Mouse (Mus musculus) forelimb bud, embryonic 11.5 days (tissue): ENCODE data around the gene Bend5.

Experiments
- DNase-seq: peaks from one replicate; pipeline ENCODE4 v3.0.0-alpha.2; 2012; ENCODE audit warnings: low read depth, low spot score

Bend5 gene

DNA sequence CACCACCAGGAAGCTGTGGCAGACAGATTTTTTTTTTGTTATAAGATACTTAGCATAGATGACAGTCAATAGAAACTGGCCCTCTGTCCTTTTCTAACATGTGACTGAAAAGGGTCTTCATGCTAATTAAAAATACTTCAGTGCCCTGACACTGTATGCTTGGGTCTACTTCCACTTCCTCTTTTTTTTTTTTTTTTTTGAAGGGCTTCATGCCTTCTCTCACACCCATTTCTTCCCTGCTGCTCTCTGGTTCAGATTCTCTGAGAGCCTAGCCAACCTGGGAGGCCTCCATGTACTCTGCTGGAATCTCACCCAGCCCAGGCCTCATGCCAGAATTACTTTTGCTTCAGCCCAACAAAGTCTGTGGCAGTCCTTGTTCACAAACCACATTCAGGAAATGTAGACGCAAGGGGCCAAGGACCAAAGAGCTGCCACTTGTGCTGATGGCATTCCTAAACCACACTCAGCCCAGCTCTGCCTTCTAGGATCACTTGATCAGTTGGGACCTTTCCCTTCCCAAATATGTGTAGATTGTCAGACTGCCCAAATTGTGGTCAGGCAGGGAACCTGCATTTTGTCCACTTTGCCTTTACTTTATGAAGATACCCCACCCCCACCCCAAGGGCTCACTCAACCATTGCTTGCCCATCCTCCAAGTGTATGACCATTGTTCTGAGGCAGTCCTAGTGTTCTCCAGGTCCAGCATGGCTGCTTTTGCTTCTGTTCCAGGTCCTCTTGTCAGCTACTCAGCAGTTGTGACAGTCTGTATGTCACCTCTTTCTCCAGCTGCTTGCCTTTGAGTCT lies 27.8 kb downstream of the Bend5 start:
- no peak for DNase-seq

- DNase-seq: no peak
Measured at GRCm38 (mm10) chr4:111443906-111444615, 29.3 kb downstream of the Bend5 start.

- no peak for DNase-seq
Measured at GRCm38 (mm10) chr4:111444616-111445160, 29.9 kb downstream of the Bend5 start.

DNA sequence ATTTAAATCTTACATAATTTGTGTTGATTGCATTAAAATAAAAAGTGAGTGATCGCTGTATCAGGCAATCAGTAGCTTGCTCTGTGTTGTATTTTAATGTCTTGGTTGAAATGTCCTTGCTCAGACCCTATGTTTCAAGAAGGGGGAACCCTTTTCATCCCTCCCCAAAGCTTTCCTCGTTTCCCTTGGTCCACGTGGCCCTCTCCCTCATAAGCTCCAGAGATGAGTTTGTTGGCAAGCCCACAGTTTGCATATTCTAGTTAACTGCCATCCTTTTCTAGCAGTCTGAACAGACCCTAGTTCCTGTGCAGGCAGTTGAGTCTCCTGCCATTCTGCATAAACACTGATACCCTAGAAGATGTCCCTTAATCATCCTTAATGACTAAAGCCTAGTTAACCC lies 33.1 kb downstream of the Bend5 start:
- no peak for DNase-seq

GRCm38 (mm10) chr4:111448586-111448985 lies 33.8 kb downstream of the Bend5 start:
- no peak for DNase-seq

- no peak for DNase-seq
Measured at GRCm38 (mm10) chr4:111449442-111450199, 34.8 kb downstream of the Bend5 start.

DNA sequence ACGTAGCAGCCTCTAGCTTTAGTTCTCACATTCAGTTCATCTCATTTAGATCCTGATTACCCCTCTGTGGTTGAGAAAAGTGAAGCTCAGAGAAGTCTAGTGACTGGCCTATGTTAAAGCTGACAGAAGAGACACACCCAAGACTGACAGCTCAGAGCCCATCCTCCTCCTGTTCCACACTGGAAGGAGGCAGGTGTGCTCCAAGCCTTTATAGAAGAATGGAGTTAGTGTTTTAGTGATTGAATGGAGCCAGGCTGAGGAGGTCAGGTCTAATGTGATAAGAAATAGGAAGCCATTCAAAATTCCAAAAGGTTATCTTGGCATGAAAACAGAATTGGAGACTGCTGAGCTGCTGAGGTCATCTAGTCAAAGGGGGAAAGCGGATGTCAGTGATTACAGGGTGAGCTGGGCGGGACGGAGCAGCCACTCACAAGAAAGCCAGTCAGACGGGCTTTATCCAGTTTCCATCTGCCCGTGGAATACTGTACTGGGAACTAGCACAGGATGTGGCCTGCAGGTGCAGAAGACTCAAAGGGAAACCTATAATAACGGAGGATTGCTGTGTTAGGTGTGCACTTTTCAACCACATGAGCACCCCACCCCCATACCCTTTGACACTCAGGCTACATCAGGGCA lies 36.6 kb downstream of the Bend5 start:
- no peak for DNase-seq

- no peak for DNase-seq
Measured at GRCm38 (mm10) chr4:111452192-111452591, 37.4 kb downstream of the Bend5 start.

GRCm38 (mm10) chr4:111453275-111453674 lies 38.5 kb downstream of the Bend5 start:
- no peak for DNase-seq

DNA sequence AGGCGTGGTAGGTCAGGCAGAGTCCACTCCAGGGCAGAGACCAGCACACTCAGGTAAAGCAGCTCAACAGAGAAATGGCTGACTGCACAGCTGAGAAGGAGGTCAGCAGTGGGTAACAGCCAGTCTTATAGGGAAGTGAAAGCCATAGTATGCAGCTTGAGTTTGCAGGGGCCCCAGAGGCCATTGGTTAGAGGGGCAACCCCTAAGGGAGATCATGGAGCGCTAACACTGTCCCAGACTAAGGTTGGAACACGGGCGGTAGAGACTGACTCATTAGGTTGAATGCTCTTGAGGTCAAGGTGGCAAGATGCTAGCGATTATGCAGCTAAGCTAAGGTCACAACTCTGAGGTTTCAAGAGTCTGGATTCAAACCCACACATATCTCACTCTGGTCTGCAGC lies 40.8 kb downstream of the Bend5 start:
- DNase-seq: no peak

DNA sequence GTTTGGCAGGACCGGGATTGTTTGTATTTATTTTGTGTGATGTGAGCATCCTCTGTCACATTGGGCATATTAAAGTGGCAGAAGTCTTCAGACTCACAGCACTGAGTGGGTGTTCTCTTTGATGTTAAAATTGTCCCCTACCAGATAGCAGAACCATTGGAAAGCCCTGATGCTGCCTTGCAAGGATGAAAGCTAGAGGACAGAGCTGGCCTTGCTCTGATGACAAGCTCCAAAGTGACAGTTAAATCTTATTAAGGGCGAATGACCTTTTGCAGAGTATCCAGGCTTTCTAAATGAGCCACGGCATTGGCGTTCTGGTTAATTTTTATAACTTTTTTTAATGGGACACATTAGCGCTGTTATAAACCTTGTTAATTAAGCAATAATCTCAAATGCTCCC lies 42.8 kb downstream of the Bend5 start:
- no peak for DNase-seq

- no peak for DNase-seq
Measured at GRCm38 (mm10) chr4:111467293-111467773, 52.5 kb downstream of the Bend5 start.

DNA sequence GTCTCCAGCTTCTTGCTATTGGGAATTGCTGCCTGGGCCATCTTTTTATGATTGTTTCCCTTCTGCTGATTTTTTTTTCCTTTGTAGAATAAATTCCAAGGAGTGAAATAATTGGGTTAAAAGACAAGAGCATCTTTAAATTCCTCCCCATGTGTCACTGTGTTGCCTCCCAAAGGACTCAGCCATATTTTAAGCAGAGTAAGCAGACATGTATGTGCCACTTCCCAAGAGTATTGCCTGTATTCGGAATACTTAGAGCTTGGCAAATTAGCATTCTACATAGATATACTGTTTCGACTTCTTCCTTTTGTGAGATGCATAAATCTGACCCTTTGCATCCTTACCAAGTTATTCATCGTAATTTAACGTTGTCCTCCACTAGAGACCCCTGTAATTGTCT lies 53.0 kb downstream of the Bend5 start:
- DNase-seq: no peak

DNA sequence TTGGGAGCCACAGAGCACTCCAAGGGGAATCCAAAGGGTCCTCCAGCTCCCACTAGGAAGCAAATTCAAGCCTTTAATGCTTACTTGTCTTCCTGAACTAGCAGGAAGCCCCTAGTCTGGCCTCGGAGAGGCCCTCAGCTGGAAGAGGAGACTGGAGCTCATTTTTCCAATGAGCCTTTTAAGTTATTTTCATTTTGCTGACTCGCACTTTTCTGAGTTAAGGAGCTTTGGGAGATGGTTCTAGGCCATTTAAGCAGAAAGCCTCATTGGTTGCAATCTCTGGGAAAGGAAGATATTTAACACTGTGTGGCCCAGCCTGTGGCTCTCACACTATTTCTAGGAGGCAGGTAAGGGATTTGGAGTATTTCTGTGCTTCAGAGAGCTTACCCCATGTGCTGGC lies 55.0 kb downstream of the Bend5 start:
- DNase-seq: no peak

- no peak for DNase-seq
Measured at GRCm38 (mm10) chr4:111471726-111472125, 56.9 kb downstream of the Bend5 start.

- DNase-seq: no peak
Measured at GRCm38 (mm10) chr4:111472511-111472910, 57.7 kb downstream of the Bend5 start.

GRCm38 (mm10) chr4:111473014-111473413 lies 58.2 kb downstream of the Bend5 start:
- DNase-seq: no peak

- no peak for DNase-seq
Measured at GRCm38 (mm10) chr4:111475374-111475971, 60.7 kb downstream of the Bend5 start.

- no peak for DNase-seq
Measured at GRCm38 (mm10) chr4:111477507-111477906, 62.7 kb downstream of the Bend5 start.

GRCm38 (mm10) chr4:111483499-111483898 lies 68.7 kb downstream of the Bend5 start:
- DNase-seq: no peak

DNA sequence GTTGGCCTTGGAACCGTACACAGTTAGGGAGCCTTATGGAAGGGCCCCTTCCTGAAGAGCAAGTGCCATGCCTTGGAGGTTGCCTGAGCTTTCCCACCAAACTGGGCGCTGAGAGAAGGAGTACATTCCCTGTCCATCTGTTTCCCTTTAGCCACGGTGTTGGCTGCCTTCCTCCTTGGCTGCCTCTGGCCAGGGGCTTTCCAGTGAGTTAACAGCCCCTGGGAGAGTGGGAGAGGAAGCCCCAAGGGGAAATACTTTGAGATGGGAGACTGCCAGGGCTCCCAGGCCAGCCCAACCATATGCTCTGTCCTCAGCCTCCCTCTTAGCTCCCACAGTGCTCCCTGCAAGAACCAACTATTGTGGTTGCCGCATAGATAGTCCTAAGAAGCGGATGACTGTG lies 70.4 kb downstream of the Bend5 start:
- peak; percentile 14 for DNase-seq
